Mouse (Mus musculus): Measurements from ENCODE around the gene Tnp1. TPM values are rescaled to one million over a fixed set of nuclear protein-coding genes. Genes with fewer than 3 reads are reported as not detected.

The Tnp1 gene
- total and polyA plus RNA-seq, 2 experiments from 2014 or later = not detected

DNA sequence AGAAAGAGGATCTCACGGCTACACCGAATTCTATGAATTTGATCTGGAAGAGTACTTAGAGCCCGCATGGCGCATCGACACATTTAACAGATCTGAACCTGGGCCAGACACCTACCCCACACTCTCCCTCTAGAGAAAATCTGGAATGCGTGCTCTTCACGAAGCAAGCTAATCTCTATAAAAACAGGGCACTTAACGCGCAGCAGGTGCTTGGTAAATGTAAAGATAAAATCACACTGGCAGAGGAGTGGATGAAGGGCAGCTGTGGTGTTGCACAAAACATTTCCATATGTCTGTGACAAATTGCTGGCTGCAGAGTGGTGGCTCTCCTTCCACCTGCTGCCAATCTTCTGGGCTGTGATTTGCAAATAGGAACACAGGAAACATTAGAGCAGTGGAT lies 36.8 kb downstream of the Tnp1 start:
- WGBS = 84% methylated on average over 9 of the region's 9 CpGs
- no peak for TF ChIP-seq CTCF (IDR thresholded peaks at IDR 0.05)
- H3K4me2 ChIP-seq (ENCODE audit: low read depth, low read length, poor library complexity, severe bottlenecking) = no peak overlapping the region
- no peak overlapping the region for H3K27ac ChIP-seq (ENCODE audit: low read depth, low read length)
- ATAC-seq (ENCODE audit: low FRiP score) = no peak
- H3K36me3 ChIP-seq (ENCODE audit: insufficient read depth, low read length) = no peaks in the 10 kb centered on the region
- H3K9ac ChIP-seq (replicated peaks; ENCODE audit: low read length, poor library complexity, severe bottlenecking) = no peak overlapping the region
- no peak overlapping the region for H3K4me3 ChIP-seq (ENCODE audit: low read depth, low read length)
- no peaks in the 10 kb centered on the region for H3K27me3 ChIP-seq (ENCODE audit: insufficient read depth, low read length)
- DNase-seq (ENCODE audit: low spot score) = no peak
- H3K9me3 ChIP-seq (ENCODE audit: low read length) = no peaks in the 10 kb centered on the region
- H3K4me1 ChIP-seq (ENCODE audit: insufficient read depth, low read length) = no peaks in the 10 kb centered on the region

DNA sequence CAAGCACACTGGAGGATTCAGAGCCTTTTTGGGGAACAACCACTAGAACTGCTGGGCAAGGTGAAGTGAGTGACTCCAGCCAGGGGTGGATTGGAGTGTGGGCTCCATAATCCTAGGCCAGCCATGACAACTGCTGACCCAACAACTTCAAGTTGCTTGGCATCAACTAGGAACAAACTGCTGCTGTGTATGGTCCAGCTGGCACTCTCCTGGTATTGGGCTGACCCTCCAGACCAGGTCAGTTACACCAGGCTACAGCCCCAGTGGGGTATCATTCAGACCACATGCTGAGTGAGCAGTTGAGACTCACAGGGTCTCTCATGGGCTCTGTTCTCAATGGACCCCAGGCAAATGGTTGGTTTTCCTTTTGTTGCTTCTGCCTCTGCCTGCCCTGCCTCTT lies 41.5 kb downstream of the Tnp1 start:
- DNase-seq (ENCODE audit: low spot score) = no peak
- no peak for ATAC-seq (ENCODE audit: low FRiP score)

DNA sequence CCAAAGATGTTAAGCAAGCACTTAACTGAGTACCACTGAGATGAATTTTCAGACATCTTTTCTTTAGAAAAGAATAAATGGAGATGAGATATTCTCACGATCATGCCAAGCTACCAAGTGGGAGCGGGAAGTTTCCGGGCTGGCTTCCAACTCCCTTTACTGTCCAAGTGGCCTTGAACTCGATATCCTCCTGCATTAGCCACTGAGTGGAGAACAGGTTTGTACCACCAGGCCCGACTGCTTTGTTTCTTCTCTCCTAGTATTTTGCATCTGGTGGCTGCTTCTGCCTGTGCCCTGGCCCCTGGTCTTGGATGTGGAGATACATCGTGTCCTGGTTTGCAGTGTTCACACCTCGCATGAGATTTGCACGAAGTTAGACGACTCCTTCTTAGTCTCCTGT lies 45.2 kb downstream of the Tnp1 start:
- DNase-seq (ENCODE audit: low spot score) = no peak
- H3K4me1 ChIP-seq (ENCODE audit: insufficient read depth, low read length) = no peaks in the 10 kb centered on the region

More for the DNA sequence above, 41.5 kb downstream of the Tnp1 start:
- no peaks in the 10 kb centered on the region for H3K4me1 ChIP-seq (ENCODE audit: insufficient read depth, low read length)
- TF ChIP-seq CTCF (IDR thresholded peaks at IDR 0.05) = no peak
- H3K9me3 ChIP-seq (ENCODE audit: low read length) = no peaks in the 10 kb centered on the region
- no peak overlapping the region for H3K4me3 ChIP-seq (ENCODE audit: low read depth, low read length)
- no peaks in the 10 kb centered on the region for H3K36me3 ChIP-seq (ENCODE audit: insufficient read depth, low read length)
- H3K4me2 ChIP-seq (ENCODE audit: low read depth, low read length, poor library complexity, severe bottlenecking) = no peak overlapping the region
- no peak overlapping the region for H3K27ac ChIP-seq (ENCODE audit: low read depth, low read length)
- no peaks in the 10 kb centered on the region for H3K27me3 ChIP-seq (ENCODE audit: insufficient read depth, low read length)
- H3K9ac ChIP-seq (replicated peaks; ENCODE audit: low read length, poor library complexity, severe bottlenecking) = no peak overlapping the region

DNA sequence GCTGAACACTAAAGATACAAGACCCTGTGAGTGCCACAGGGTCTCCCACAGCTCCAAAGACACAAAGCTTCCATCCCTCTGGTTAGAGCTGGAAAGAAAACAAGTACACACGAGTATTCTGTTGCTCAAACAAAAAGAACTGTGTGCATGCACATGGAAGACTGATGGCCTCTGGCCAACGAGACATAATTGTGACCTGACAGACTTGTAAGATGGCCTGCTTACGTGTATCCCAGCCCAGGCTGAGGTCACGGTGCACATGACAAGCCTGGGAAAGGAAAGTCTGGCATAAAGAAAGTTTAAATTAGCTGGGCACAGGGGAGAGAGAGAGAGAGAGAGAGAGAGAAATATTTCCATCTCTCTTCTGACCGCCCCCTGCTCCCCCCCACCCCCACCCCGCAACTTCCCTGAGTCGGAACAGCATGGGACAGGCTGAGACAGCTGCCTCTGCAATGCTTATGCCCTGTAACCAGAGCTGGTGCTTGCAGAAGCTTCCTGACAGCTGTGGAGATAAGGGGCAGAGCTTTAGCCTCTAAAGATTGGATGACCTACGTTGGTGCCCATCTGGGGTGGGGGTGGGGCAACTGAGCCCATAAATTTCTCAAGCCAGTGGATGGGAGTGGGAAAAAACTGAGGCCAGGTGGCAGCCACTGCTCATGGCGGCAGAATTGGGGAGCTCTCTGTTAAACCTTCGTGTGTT lies 46.4 kb downstream of the Tnp1 start:
- ATAC-seq (ENCODE audit: low FRiP score) = no peak
- Histone ChIP-seq H3K27me3 (ENCODE audit: insufficient read depth, low read length) (no peaks in the 10 kb centered on the region), H3K36me3 (ENCODE audit: insufficient read depth, low read length) (no peaks in the 10 kb centered on the region), H3K4me3 (ENCODE audit: low read depth, low read length) (no peak overlapping the region), H3K27ac (ENCODE audit: low read depth, low read length) (no peak overlapping the region), H3K9me3 (ENCODE audit: low read length) (no peaks in the 10 kb centered on the region), H3K4me1 (ENCODE audit: insufficient read depth, low read length) (no peaks in the 10 kb centered on the region), H3K9ac (replicated peaks; ENCODE audit: low read length, poor library complexity, severe bottlenecking) (no peak overlapping the region), H3K4me2 (ENCODE audit: low read depth, low read length, poor library complexity, severe bottlenecking) (no peak overlapping the region)
- WGBS = 51% methylated on average over 10 of the region's 10 CpGs
- TF ChIP-seq CTCF (IDR thresholded peaks at IDR 0.05) = no peak
- no peak for DNase-seq (ENCODE audit: low spot score)

More for the DNA sequence above, 45.2 kb downstream of the Tnp1 start:
- no peak for ATAC-seq (ENCODE audit: low FRiP score)
- Histone ChIP-seq H3K4me2 (ENCODE audit: low read depth, low read length, poor library complexity, severe bottlenecking) (no peak overlapping the region), H3K4me3 (ENCODE audit: low read depth, low read length) (no peak overlapping the region), H3K27ac (ENCODE audit: low read depth, low read length) (no peak overlapping the region), H3K36me3 (ENCODE audit: insufficient read depth, low read length) (no peaks in the 10 kb centered on the region), H3K9ac (replicated peaks; ENCODE audit: low read length, poor library complexity, severe bottlenecking) (no peak overlapping the region), H3K27me3 (ENCODE audit: insufficient read depth, low read length) (no peaks in the 10 kb centered on the region), H3K9me3 (ENCODE audit: low read length) (no peaks in the 10 kb centered on the region)
- no peak for TF ChIP-seq CTCF (IDR thresholded peaks at IDR 0.05)
- WGBS = 89% methylated on average over 9 of the region's 9 CpGs

DNA sequence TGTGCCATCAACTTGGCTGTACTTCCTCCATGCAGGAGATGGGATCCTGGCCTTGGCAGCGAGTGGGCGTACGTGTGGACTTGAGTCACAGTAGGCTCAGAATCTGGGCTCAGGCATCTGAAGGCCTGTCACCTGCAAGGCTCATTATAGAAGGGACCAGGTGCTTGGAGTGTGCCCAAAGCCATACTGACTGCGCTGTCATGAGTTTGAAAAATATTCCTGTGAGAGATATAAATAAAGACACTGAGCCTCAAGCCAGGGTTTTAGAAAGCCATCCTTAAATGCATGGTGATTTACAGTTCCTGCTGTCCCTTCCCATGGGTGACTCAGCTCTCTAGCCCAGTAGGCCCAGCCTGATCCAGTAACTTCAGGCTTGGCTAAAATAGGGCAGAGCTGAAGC lies 49.3 kb downstream of the Tnp1 start:
- 90% methylated on average over 4 of the region's 4 CpGs for WGBS
- no peak for TF ChIP-seq CTCF (IDR thresholded peaks at IDR 0.05)
- no peak overlapping the region for H3K9ac ChIP-seq (replicated peaks; ENCODE audit: low read length, poor library complexity, severe bottlenecking)
- DNase-seq (ENCODE audit: low spot score) = no peak
- no peak overlapping the region for H3K4me3 ChIP-seq (ENCODE audit: low read depth, low read length)
- H3K27me3 ChIP-seq (ENCODE audit: insufficient read depth, low read length) = no peaks in the 10 kb centered on the region
- no peak for ATAC-seq (ENCODE audit: low FRiP score)
- H3K27ac ChIP-seq (ENCODE audit: low read depth, low read length) = no peak overlapping the region
- H3K36me3 ChIP-seq (ENCODE audit: insufficient read depth, low read length) = no peaks in the 10 kb centered on the region
- no peak overlapping the region for H3K4me2 ChIP-seq (ENCODE audit: low read depth, low read length, poor library complexity, severe bottlenecking)
- no peaks in the 10 kb centered on the region for H3K4me1 ChIP-seq (ENCODE audit: insufficient read depth, low read length)
- H3K9me3 ChIP-seq (ENCODE audit: low read length) = no peaks in the 10 kb centered on the region

Other genes with a start within 250 kb of the Tnp1 start
- 432 and 450 TPM in 2 replicates for gene Igfbp2, start 191.4 kb downstream of the Tnp1 start, total RNA-seq (2014; rRNA removed)
- 272 and 323 TPM in 2 replicates for gene Igfbp2, start 191.4 kb downstream of the Tnp1 start, polyA plus RNA-seq (2015; fragmentation: Nextera tagmentation; extraction: Ambion mirVana)
- 109 and 127 TPM in 2 replicates for gene Igfbp5, start 141.0 kb downstream of the Tnp1 start, total RNA-seq (2014; rRNA removed)
- 42.8 and 47.4 TPM in 2 replicates for gene Igfbp5, start 141.0 kb downstream of the Tnp1 start, polyA plus RNA-seq (2015; fragmentation: Nextera tagmentation; extraction: Ambion mirVana)